Mouse (Mus musculus) forebrain, embryonic 13.5 days (tissue): ENCODE measurements at regions not wholly inside any gene's neighbourhood (a gene's known extent, or its start where the extent isn't known, plus 50 kb on each side); places are given as distances from the start of the nearest gene placed in this dataset.

Experiments used
- ATAC-seq: fragments of 200-750 bp; cut with Nextera tagmentation; 2 replicates; pipeline ENCODE4 v1.8.0; 2017
- H3K27ac ChIP-seq: fragments of 300-500 bp; sonication (generic); 2 replicates; pipeline ENCODE4 v1.5.1; 2015; ENCODE audit warnings: inconsistent platforms, mild to moderate bottlenecking, moderate library complexity
- H3K27me3 ChIP-seq: fragments of 300-500 bp; sonication (generic); 2 replicates; pipeline ENCODE4 v1.6.1; 2015; ENCODE audit warnings: mild to moderate bottlenecking, inconsistent platforms
- H3K36me3 ChIP-seq: fragments of 300-500 bp; sonication (generic); 2 replicates; pipeline ENCODE4 v1.6.1; 2015; ENCODE audit warnings: mild to moderate bottlenecking, inconsistent platforms; ENCODE audit not compliant: poor library complexity, severe bottlenecking
- H3K4me1 ChIP-seq: fragments of 300-500 bp; sonication (generic); 2 replicates; pipeline ENCODE4 v1.6.1; 2015; ENCODE audit warnings: inconsistent platforms
- H3K4me2 ChIP-seq: fragments of 300-500 bp; sonication (generic); 2 replicates; pipeline ENCODE4 v1.6.1; 2015; ENCODE audit warnings: inconsistent platforms, mild to moderate bottlenecking, moderate library complexity
- H3K4me3 ChIP-seq: fragments of 300-500 bp; sonication (generic); 2 replicates; pipeline ENCODE4 v1.5.1; 2015; ENCODE audit warnings: mild to moderate bottlenecking, inconsistent platforms
- H3K9ac ChIP-seq: fragments of 300-500 bp; sonication (generic); 2 replicates; pipeline ENCODE4 v1.6.1; 2015; ENCODE audit warnings: mild to moderate bottlenecking, inconsistent platforms
- H3K9me3 ChIP-seq: fragments of 300-500 bp; sonication (generic); replicated peaks from 2 replicates; pipeline ENCODE4 v1.6.1; 2016; ENCODE audit warnings: inconsistent platforms
- WGBS: fragments of 180-500 bp; shearing (Covaris S2); methylation state at CpG from one replicate; pipeline ENCODE4 v1.1.7; 2015; 5-methylcytosine and 5-hydroxymethylcytosine counted together

DNA sequence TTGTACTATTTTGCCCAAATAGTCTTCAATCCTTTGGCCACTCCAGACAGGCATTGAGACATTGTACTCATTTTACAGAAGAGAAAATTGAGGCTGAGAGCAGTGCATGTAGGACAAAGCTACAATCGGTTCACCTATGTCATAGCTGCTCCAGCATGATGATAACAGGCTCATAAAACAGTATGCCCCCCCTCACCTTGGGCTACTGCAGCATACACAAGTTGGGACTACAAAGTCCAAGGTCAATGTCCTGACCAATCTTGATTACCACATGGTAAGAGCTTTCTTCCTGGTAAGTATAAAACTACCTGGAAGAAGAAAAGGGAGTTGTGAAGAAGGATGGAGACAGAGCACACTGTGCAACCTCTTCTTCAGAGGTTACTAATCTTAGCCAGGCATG, 416.4 kb downstream of the Efnb2 start:
- no peak overlapping the region for H3K9ac ChIP-seq
- H3K9me3 ChIP-seq: no peaks in the 10 kb centered on the region
- no peak overlapping the region for H3K27ac ChIP-seq
- H3K36me3 ChIP-seq: no peaks in the 10 kb centered on the region
- no peaks in the 10 kb centered on the region for H3K27me3 ChIP-seq
- H3K4me2 ChIP-seq: no peak overlapping the region
- H3K4me3 ChIP-seq: no peak overlapping the region
- WGBS: 97% methylated on average over 1 of the region's 1 CpGs
- H3K4me1 ChIP-seq: peaks cover 11% of the 10 kb centered on the region; the same call in 1 of the 2 replicates
- ATAC-seq: no peak

- H3K4me3 ChIP-seq: no peak overlapping the region
- no peaks in the 10 kb centered on the region for H3K9me3 ChIP-seq
- no peaks in the 10 kb centered on the region for H3K36me3 ChIP-seq
- peaks cover 11% of the 10 kb centered on the region; the same call in 1 of the 2 replicates for H3K4me1 ChIP-seq
- H3K27ac ChIP-seq: no peak overlapping the region
- H3K27me3 ChIP-seq: no peaks in the 10 kb centered on the region
- WGBS: 24% methylated on average over 3 of the region's 3 CpGs
- H3K9ac ChIP-seq: no peak overlapping the region
- no peak overlapping the region for H3K4me2 ChIP-seq
- ATAC-seq: no peak
Measured at GRCm38 (mm10) chr8:8241755-8242501, 419.1 kb downstream of the Efnb2 start.

DNA sequence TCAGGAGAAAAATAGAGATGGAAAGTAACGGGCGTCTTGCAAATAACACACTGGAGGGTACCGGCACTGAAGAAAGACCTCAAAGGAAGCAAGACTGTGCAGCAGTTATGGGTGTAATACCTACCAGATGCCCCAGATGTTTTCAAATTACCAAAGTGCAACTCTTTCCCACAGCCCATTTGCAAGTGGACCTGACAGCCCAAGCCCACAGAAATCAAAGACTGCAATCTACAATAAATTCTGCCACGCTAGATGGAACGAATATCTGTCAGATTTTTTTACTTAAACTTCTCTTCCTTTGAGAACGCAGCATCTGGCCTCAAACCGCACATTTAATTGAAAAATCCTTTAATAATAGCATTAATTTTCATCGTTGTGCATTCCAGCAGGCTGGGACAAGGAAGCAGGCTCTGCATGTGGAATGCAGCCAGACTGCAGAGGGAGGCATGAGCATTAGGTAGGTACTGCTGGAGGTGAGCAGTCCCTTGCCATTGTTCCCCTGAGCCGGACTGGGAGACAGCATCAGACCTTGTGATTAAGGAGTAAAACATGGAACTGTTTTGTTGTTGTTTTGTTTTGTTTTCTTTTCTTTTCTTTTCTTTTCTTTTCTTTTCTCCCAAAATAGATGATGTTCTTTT, 419.9 kb downstream of the Efnb2 start:
- H3K9ac ChIP-seq: no peak overlapping the region
- no peaks in the 10 kb centered on the region for H3K36me3 ChIP-seq
- H3K27me3 ChIP-seq: no peaks in the 10 kb centered on the region
- H3K4me3 ChIP-seq: no peak overlapping the region
- H3K27ac ChIP-seq: no peak overlapping the region
- H3K4me1 ChIP-seq: peaks cover 11% of the 10 kb centered on the region; the same call in 1 of the 2 replicates
- no peaks in the 10 kb centered on the region for H3K9me3 ChIP-seq
- H3K4me2 ChIP-seq: no peak overlapping the region
- WGBS: 62% methylated on average over 9 of the region's 9 CpGs
- ATAC-seq: no peak

- Histone ChIP-seq H3K27ac (no peak overlapping the region), H3K4me1 (peaks cover 11% of the 10 kb centered on the region; the same call in 1 of the 2 replicates), H3K4me2 (no peak overlapping the region), H3K9ac (no peak overlapping the region), H3K4me3 (no peak overlapping the region), H3K36me3 (no peaks in the 10 kb centered on the region), H3K27me3 (no peaks in the 10 kb centered on the region), H3K9me3 (no peaks in the 10 kb centered on the region)
- ATAC-seq: no peak
- 77% methylated on average over 12 of the region's 12 CpGs for WGBS
Measured at GRCm38 (mm10) chr8:8239489-8239888, 421.6 kb downstream of the Efnb2 start.

GRCm38 (mm10) chr8:8238051-8238450, 423.0 kb downstream of the Efnb2 start:
- WGBS: 97% methylated on average over 6 of the region's 6 CpGs
- no peak overlapping the region for H3K4me3 ChIP-seq

DNA sequence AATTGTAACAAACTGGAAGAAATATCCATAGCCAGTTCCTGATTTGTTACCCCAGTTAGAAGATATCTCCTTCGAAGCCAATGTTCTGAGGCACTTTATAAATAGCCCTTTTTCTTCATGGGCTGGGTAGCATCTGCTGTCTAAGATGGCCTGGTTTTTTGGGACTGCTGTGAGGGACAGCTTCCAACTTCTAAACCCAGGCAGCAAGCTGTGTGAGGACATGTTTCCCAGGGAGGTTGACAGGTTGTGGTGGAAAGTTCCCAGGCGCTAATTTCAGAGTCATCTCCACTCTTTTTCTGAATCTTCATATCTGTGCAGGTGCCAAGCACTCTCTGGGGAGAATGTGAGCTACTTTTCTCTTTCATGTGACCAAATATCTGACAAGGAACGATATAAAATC, 427.4 kb downstream of the Efnb2 start:
- H3K9me3 ChIP-seq: no peaks in the 10 kb centered on the region
- peaks cover 21% of the 10 kb centered on the region for H3K4me1 ChIP-seq
- no peak overlapping the region for H3K4me2 ChIP-seq
- WGBS: 94% methylated on average over 3 of the region's 3 CpGs
- no peaks in the 10 kb centered on the region for H3K27me3 ChIP-seq
- H3K9ac ChIP-seq: no peak overlapping the region
- no peak overlapping the region for H3K4me3 ChIP-seq
- no peak overlapping the region for H3K27ac ChIP-seq
- no peaks in the 10 kb centered on the region for H3K36me3 ChIP-seq
- no peak for ATAC-seq

More at GRCm38 (mm10) chr8:8238051-8238450, 423.0 kb downstream of the Efnb2 start:
- no peak overlapping the region for H3K4me2 ChIP-seq
- no peak overlapping the region for H3K27ac ChIP-seq
- no peaks in the 10 kb centered on the region for H3K27me3 ChIP-seq
- ATAC-seq: no peak
- peaks cover 11% of the 10 kb centered on the region; the same call in 1 of the 2 replicates for H3K4me1 ChIP-seq
- H3K9ac ChIP-seq: no peak overlapping the region
- H3K9me3 ChIP-seq: no peaks in the 10 kb centered on the region
- H3K36me3 ChIP-seq: no peaks in the 10 kb centered on the region

DNA sequence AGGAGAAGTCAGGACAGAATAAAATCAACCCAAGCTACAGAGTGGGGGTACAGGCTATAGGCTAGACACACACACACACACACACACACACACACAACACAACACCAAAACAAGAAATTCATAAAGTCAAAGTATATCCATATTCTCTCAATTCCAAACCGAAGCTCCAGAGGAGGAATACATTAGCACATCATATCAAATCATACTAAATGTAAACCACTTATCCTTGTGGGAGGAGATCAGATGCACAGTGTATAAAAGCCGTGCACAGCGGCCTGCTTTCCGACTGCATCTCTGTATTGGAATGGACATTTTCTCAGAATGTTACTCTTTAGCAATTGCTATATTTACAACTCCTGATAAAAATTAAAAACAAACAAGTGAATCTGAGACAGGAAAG, 427.9 kb downstream of the Efnb2 start:
- peaks cover 21% of the 10 kb centered on the region for H3K4me1 ChIP-seq
- H3K9me3 ChIP-seq: no peaks in the 10 kb centered on the region
- H3K4me3 ChIP-seq: no peak overlapping the region
- WGBS: 90% methylated on average over 4 of the region's 4 CpGs
- H3K9ac ChIP-seq: no peak overlapping the region
- H3K27ac ChIP-seq: no peak overlapping the region
- H3K4me2 ChIP-seq: no peak overlapping the region
- H3K36me3 ChIP-seq: no peaks in the 10 kb centered on the region
- no peak for ATAC-seq
- H3K27me3 ChIP-seq: no peaks in the 10 kb centered on the region

DNA sequence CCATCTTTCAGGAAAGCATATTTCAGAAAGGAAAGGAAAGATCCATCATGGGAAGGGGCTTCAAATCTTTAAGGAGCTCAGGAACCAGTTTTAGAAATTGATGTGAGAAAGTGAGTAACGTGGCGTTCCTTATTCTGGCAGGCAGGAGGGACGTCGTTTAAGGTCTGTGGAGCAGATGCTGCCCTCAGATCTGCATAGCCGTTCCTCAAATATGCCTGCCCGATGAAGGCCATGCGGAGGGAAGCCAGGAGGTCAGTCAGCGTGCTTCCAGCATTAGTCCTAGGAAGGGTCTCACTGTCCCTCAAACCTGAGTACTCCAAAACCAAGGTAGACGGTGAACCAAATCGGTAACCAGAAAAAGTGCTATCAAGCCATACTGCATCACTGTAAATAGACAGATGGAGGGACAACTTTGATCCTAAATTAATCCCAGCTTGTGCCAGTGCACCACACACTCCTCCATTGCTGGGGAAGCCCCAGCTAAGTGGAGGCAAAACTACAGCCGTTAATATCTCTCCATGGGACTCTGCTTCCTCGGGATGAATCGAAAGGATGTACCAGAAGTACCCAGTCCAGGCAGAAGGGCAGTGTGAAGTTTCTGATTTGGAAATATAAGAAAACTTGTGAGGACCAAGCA, 428.9 kb downstream of the Efnb2 start:
- Histone ChIP-seq H3K27ac (peak overlapping the region; percentile 48; the same call in 1 of the 2 replicates), H3K4me1 (peaks cover 21% of the 10 kb centered on the region), H3K9me3 (no peaks in the 10 kb centered on the region), H3K4me3 (no peak overlapping the region), H3K27me3 (no peaks in the 10 kb centered on the region), H3K9ac (no peak overlapping the region), H3K4me2 (peak overlapping the region; percentile 2; the same call in 1 of the 2 replicates), H3K36me3 (no peaks in the 10 kb centered on the region)
- peak; percentile 70 for ATAC-seq
- WGBS: 60% methylated on average over 13 of the region's 13 CpGs

- Histone ChIP-seq H3K27ac (peak overlapping the region; percentile 48), H3K36me3 (no peaks in the 10 kb centered on the region), H3K27me3 (no peaks in the 10 kb centered on the region), H3K4me3 (no peak overlapping the region), H3K9ac (no peak overlapping the region), H3K9me3 (no peaks in the 10 kb centered on the region), H3K4me2 (peak overlapping the region; percentile 2; the same call in 1 of the 2 replicates), H3K4me1 (peaks cover 21% of the 10 kb centered on the region)
- ATAC-seq: peak; percentile 79
- 33% methylated on average over 6 of the region's 6 CpGs for WGBS
Measured at GRCm38 (mm10) chr8:8231308-8231985, 429.6 kb downstream of the Efnb2 start.

- Histone ChIP-seq H3K9me3 (no peaks in the 10 kb centered on the region), H3K27me3 (no peaks in the 10 kb centered on the region), H3K36me3 (no peaks in the 10 kb centered on the region), H3K4me1 (peaks cover 5% of the 10 kb centered on the region), H3K27ac (no peak overlapping the region), H3K4me2 (no peak overlapping the region), H3K4me3 (no peak overlapping the region), H3K9ac (no peak overlapping the region)
- 85% methylated on average over 2 of the region's 2 CpGs for WGBS
- no peak for ATAC-seq
Measured at GRCm38 (mm10) chr8:8225994-8226393, 435.0 kb downstream of the Efnb2 start.

- Histone ChIP-seq H3K9me3 (no peaks in the 10 kb centered on the region), H3K9ac (no peak overlapping the region), H3K27ac (no peak overlapping the region), H3K4me1 (peaks cover 2% of the 10 kb centered on the region; the same call in 1 of the 2 replicates), H3K36me3 (no peaks in the 10 kb centered on the region), H3K4me2 (no peak overlapping the region), H3K27me3 (no peaks in the 10 kb centered on the region), H3K4me3 (no peak overlapping the region)
- 56% methylated on average over 2 of the region's 2 CpGs for WGBS
- no peak for ATAC-seq
Measured at GRCm38 (mm10) chr8:8225175-8225830, 435.7 kb downstream of the Efnb2 start.
